8 mouse cellular contexts compared by ENCODE assay signal in the genomic region with DNA sequence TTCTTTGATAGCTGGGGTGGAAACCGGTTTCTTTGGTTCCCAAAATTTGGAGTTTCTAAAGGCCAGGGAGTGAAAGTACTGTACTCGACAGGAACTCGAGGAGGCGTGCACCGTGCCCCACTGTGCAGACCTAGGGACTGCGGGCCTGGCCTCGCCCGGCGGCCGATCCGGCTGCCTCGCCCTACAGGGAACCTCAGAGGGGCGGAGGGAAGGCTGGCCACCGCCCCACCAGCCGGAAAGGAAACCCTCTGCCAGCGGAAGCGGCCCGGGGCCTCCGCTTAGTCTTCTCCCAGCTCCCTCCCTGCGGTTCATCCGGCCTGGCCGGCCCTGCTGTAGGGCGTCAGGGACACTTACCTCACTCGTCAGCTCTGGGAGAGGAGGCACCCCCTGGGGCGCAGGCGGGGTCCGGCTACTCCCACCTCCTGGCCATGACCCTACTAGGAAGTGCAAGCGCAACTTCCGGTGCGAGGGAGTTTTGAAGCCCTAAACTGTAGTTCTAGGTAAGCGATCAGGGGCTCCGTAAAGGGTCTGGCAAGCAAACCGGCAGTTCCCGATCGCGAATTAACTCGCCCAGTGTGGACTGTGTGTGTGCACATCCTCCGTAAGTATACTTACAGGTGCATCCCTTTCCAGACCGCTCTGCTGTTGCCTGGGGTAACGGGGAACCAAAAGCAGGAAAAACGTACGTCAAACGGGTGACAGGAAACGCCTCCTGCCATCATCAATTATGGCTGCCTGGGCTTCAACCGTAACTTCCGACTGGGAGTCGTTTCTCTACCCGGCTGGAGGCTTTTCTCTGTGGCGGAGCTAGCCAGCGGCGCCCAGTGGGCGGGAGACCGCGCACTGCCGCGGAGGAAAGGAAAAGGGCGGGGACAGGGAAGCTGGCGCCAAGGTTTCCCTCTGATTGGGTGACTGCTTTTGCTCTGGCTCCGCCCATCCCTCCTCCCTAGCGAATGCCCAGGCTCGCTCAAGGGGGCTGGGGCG. TPM values are rescaled to one million over a fixed set of nuclear protein-coding genes. Genes with fewer than 3 reads are reported as not detected.
DNase-seq lines count a peak whose midpoint lies in the region; ATAC-seq and TF ChIP-seq lines count a peak whose summit lies in the region.

A gene (plus strand): TSS at position 505 of the 984 bp plus-strand sequence.
A gene (minus strand): TSS at position 826 of the 984 bp plus-strand sequence.

- TF ChIP-seq CTCF in liver, embryonic 14.5 days (IDR thresholded peaks at IDR 0.05; ENCODE audit: low read depth): peak; percentile 45
- TF ChIP-seq CTCF in stomach, postnatal 0 days (IDR thresholded peaks at IDR 0.05; ENCODE audit: low read depth): peak; percentile 48

- peak; percentile 95 to 98 for DNase-seq in CD8-positive naive resting alpha-beta T cell, adult 2 months (ENCODE audit: low read depth in 2 of 2, low spot score in 2 of 2)
- peak; percentile 99 for DNase-seq in c-Kit-positive CD71-negative TER-119-negative erythroid progenitor cells, embryonic 14.5 days (ENCODE audit: low read depth)
- DNase-seq in forebrain, embryonic 10.5 days (ENCODE audit: extremely low spot score, low spot score): peak; percentile 99
- DNase-seq in kidney, postnatal 25 days: peak; percentile 100
- DNase-seq in liver, embryonic 14.5 days (ENCODE audit: low read depth in 3 of 3, low spot score in 3 of 3): peak; percentile 98 to 99 (median 99)
- peak; percentile 99 for DNase-seq in neural tube, embryonic 11.5 days (ENCODE audit: low spot score)
- peak; percentile 99 for DNase-seq in stomach, postnatal 0 days (ENCODE audit: low spot score)

- ATAC-seq in heart, embryonic 15.5 days (replicated peaks; ENCODE audit: insufficient number of reproducible peaks, insufficient read depth, low FRiP score, low read depth): peak; percentile 94
- peak; percentile 86 for ATAC-seq in liver, embryonic 14.5 days (ENCODE audit: insufficient read depth)
- ATAC-seq in neural tube, embryonic 11.5 days (ENCODE audit: insufficient read depth, low FRiP score, low TSS enrichment): peak; percentile 93
- ATAC-seq in stomach, postnatal 0 days (ENCODE audit: low FRiP score, low TSS enrichment): peak; percentile 95

- peak within 1 kb of the TSS; percentile 99 for H3K9ac ChIP-seq in heart, embryonic 15.5 days
- peak within 1 kb of the TSS; percentile 94 for H3K9ac ChIP-seq in liver, embryonic 14.5 days (replicated peaks)
- H3K9ac ChIP-seq in neural tube, embryonic 11.5 days (ENCODE audit: low read length): peak within 1 kb of the TSS; percentile 91
- peak within 1 kb of the TSS; percentile 96 for H3K9ac ChIP-seq in stomach, postnatal 0 days (ENCODE audit: low read length)

- peak; percentile 28; the same call in 1 of the 2 replicates for TF ChIP-seq EP300 in liver, embryonic 14.5 days (IDR thresholded peaks at IDR 0.05; ENCODE audit: low read depth)
- TF ChIP-seq EP300 in stomach, postnatal 0 days (optimal IDR thresholded peaks at IDR 0.05): peak; percentile 91

- H3K27ac ChIP-seq in forebrain, embryonic 10.5 days: peak within 1 kb of the TSS; percentile 97
- H3K27ac ChIP-seq in heart, embryonic 15.5 days: peak within 1 kb of the TSS; percentile 100
- H3K27ac ChIP-seq in liver, embryonic 14.5 days: peak within 1 kb of the TSS; percentile 97
- peak within 1 kb of the TSS; percentile 96 for H3K27ac ChIP-seq in neural tube, embryonic 11.5 days (ENCODE audit: low read depth, low read length)
- peak within 1 kb of the TSS; percentile 99 for H3K27ac ChIP-seq in stomach, postnatal 0 days (replicated peaks)

- WGBS in forebrain, embryonic 10.5 days: under 1% methylated on average over 62 of the region's 62 CpGs
- WGBS in heart, embryonic 15.5 days: under 1% methylated on average over 61 of the region's 62 CpGs
- under 1% methylated on average over 60 of the region's 62 CpGs for WGBS in liver, embryonic 14.5 days (ENCODE audit: insufficient replicate concordance)
- WGBS in neural tube, embryonic 11.5 days: under 1% methylated on average over 60 of the region's 62 CpGs
- under 1% methylated on average over 49 of the region's 62 CpGs for WGBS in stomach, postnatal 0 days

- peaks cover 13% of the 10 kb centered on the region for H3K36me3 ChIP-seq in forebrain, embryonic 10.5 days (replicated peaks)
- no peaks in the 10 kb centered on the region for H3K36me3 ChIP-seq in heart, embryonic 15.5 days
- no peaks in the 10 kb centered on the region; the same call in 1 of the 2 replicates for H3K36me3 ChIP-seq in liver, embryonic 14.5 days (replicated peaks; ENCODE audit: control insufficient read depth, insufficient read depth, low read depth)
- no peaks in the 10 kb centered on the region for H3K36me3 ChIP-seq in neural tube, embryonic 11.5 days (ENCODE audit: control insufficient read depth, insufficient read depth, low read length)
- no peaks in the 10 kb centered on the region for H3K36me3 ChIP-seq in stomach, postnatal 0 days (ENCODE audit: control insufficient read depth, insufficient read depth, low read length)

- H3K4me1 ChIP-seq in forebrain, embryonic 10.5 days: peaks cover 39% of the 10 kb centered on the region
- peaks cover 24% of the 10 kb centered on the region for H3K4me1 ChIP-seq in heart, embryonic 15.5 days (replicated peaks)
- H3K4me1 ChIP-seq in liver, embryonic 14.5 days (replicated peaks; ENCODE audit: control insufficient read depth in 2 of 2, insufficient read depth in 2 of 2, low read length in 1 of 2): peaks cover 26% of the 10 kb centered on the region in 2 experiments
- H3K4me1 ChIP-seq in neural tube, embryonic 11.5 days (ENCODE audit: control insufficient read depth, insufficient read depth, low read length): no peaks in the 10 kb centered on the region; the same call in 1 of the 2 replicates
- H3K4me1 ChIP-seq in stomach, postnatal 0 days (replicated peaks; ENCODE audit: control insufficient read depth, insufficient read depth): peaks cover 2% of the 10 kb centered on the region; the same call in 1 of the 2 replicates

- peak within 1 kb of the TSS; percentile 94 for H3K4me3 ChIP-seq in forebrain, embryonic 10.5 days
- H3K4me3 ChIP-seq in heart, embryonic 15.5 days: peak within 1 kb of the TSS; percentile 99
- H3K4me3 ChIP-seq in liver, embryonic 14.5 days (ENCODE audit: insufficient read depth in 1 of 2, low read depth in 2 of 2, low read length in 2 of 2): peak within 1 kb of the TSS; percentile 82 to 94
- H3K4me3 ChIP-seq in neural tube, embryonic 11.5 days (ENCODE audit: low read depth, low read length): peak within 1 kb of the TSS; percentile 96
- H3K4me3 ChIP-seq in stomach, postnatal 0 days (ENCODE audit: low read depth, low read length): peak within 1 kb of the TSS; percentile 91

- H3K27me3 ChIP-seq in forebrain, embryonic 10.5 days (ENCODE audit: poor library complexity, severe bottlenecking): no peaks in the 10 kb centered on the region
- no peaks in the 10 kb centered on the region for H3K27me3 ChIP-seq in heart, embryonic 15.5 days
- no peaks in the 10 kb centered on the region for H3K27me3 ChIP-seq in liver, embryonic 14.5 days (ENCODE audit: control insufficient read depth, insufficient read depth, low read length)
- no peaks in the 10 kb centered on the region for H3K27me3 ChIP-seq in neural tube, embryonic 11.5 days (ENCODE audit: control insufficient read depth, insufficient read depth, low read length)
- no peaks in the 10 kb centered on the region for H3K27me3 ChIP-seq in stomach, postnatal 0 days (ENCODE audit: control insufficient read depth, insufficient read depth, low read length)

- peak within 1 kb of the TSS; percentile 78 for H3K4me2 ChIP-seq in heart, embryonic 15.5 days
- H3K4me2 ChIP-seq in liver, embryonic 14.5 days (ENCODE audit: low read depth): peak within 1 kb of the TSS; percentile 95
- H3K4me2 ChIP-seq in neural tube, embryonic 11.5 days (ENCODE audit: low read depth): peak within 1 kb of the TSS; percentile 56
- H3K4me2 ChIP-seq in stomach, postnatal 0 days (replicated peaks; ENCODE audit: low read depth): peak within 1 kb of the TSS; percentile 75

- H3K9me3 ChIP-seq in forebrain, embryonic 10.5 days: no peaks in the 10 kb centered on the region
- no peaks in the 10 kb centered on the region for H3K9me3 ChIP-seq in heart, embryonic 15.5 days (replicated peaks)
- H3K9me3 ChIP-seq in liver, embryonic 14.5 days (ENCODE audit: control insufficient read depth, low read length): no peaks in the 10 kb centered on the region
- no peaks in the 10 kb centered on the region for H3K9me3 ChIP-seq in neural tube, embryonic 11.5 days (ENCODE audit: control insufficient read depth, low read length)
- no peaks in the 10 kb centered on the region for H3K9me3 ChIP-seq in stomach, postnatal 0 days (ENCODE audit: control insufficient read depth, low read length)

RNA-seq across cellular contexts. Expression of the first gene that starts in this region (rescaled TPM):
- 59.6 and 71.0 TPM in 2 replicates for polyA plus RNA-seq in forebrain, embryonic 10.5 days (2016; fragmentation: Nextera tagmentation; extraction: Ambion mirVana)
- 29.8 and 34.6 TPM in 2 replicates for polyA plus RNA-seq in heart, embryonic 15.5 days (2015; fragmentation: Nextera tagmentation; extraction: Ambion mirVana)
- 9.7 and 9.8 TPM in 2 replicates for polyA plus RNA-seq in liver, embryonic 14.5 days (2012; rRNA removed)
- 18.9 and 21.1 TPM in 2 replicates for polyA plus RNA-seq in liver, embryonic 14.5 days (2014; fragmentation: Nextera tagmentation; extraction: Ambion mirVana)
- polyA plus RNA-seq in neural tube, embryonic 11.5 days (2014; fragmentation: Nextera tagmentation; extraction: Ambion mirVana): 75.9 and 79.4 TPM in 2 replicates
- polyA plus RNA-seq in stomach, postnatal 0 days (2015; fragmentation: Nextera tagmentation; extraction: Ambion mirVana): 31.7 and 33.9 TPM in 2 replicates

RNA-seq across cellular contexts. Expression of the second gene that starts in this region (rescaled TPM):
- 104 and 105 TPM in 2 replicates for polyA plus RNA-seq in forebrain, embryonic 10.5 days (2016; fragmentation: Nextera tagmentation; extraction: Ambion mirVana)
- 46.7 and 62.8 TPM in 2 replicates for polyA plus RNA-seq in heart, embryonic 15.5 days (2015; fragmentation: Nextera tagmentation; extraction: Ambion mirVana)
- polyA plus RNA-seq in liver, embryonic 14.5 days (2012; rRNA removed): 14.3 and 26.6 TPM in 2 replicates
- 55.2 and 61.2 TPM in 2 replicates for polyA plus RNA-seq in liver, embryonic 14.5 days (2014; fragmentation: Nextera tagmentation; extraction: Ambion mirVana)
- 123 and 126 TPM in 2 replicates for polyA plus RNA-seq in neural tube, embryonic 11.5 days (2014; fragmentation: Nextera tagmentation; extraction: Ambion mirVana)
- 48.7 and 52.8 TPM in 2 replicates for polyA plus RNA-seq in stomach, postnatal 0 days (2015; fragmentation: Nextera tagmentation; extraction: Ambion mirVana)

Comparison
In these comparisons a context has a peak if more than half of its experiments do, and no peak if none do; other contexts are left out.
1. Peak in every context shown above with its lines: DNase-seq, ATAC-seq, H3K4me3 ChIP-seq and H3K27ac ChIP-seq.